Mouse (Mus musculus) spleen, adult 12 weeks (tissue): ENCODE measurements around the gene Tspan10.
"Not testable (repeated sequence)": the region's sequence is repeated elsewhere in the genome, so short reads cannot be mapped to it uniquely, and the experiment has no call there.

Source experiments
- DNase-seq: peaks from one replicate; pipeline ENCODE4 v3.0.0; 2022; ENCODE audit warnings: low spot score

Tspan10 gene

GRCm38 (mm10) chr11:120442344-120442743 is at the start of gene Tspan10:
TSS of gene Tspan10 (plus strand) at chr11:120442644.
- DNase-seq, result no peak

GRCm38 (mm10) chr11:120395661-120396060 is 46.8 kb upstream of the Tspan10 start:
- DNase-seq, result no peak

- no peak for DNase-seq
Observed at GRCm38 (mm10) chr11:120397602-120398001, 44.8 kb upstream of the Tspan10 start.

- no peak for DNase-seq
Observed at GRCm38 (mm10) chr11:120399319-120399718, 43.1 kb upstream of the Tspan10 start.

GRCm38 (mm10) chr11:120404814-120405213 is 37.6 kb upstream of the Tspan10 start:
- no peak for DNase-seq

- no peak for DNase-seq
Observed at GRCm38 (mm10) chr11:120405867-120406266, 36.6 kb upstream of the Tspan10 start.

GRCm38 (mm10) chr11:120406445-120406844 is 36.0 kb upstream of the Tspan10 start:
- DNase-seq, result no peak

- DNase-seq, result not testable (repeated sequence)
Observed at GRCm38 (mm10) chr11:120413621-120414020, 28.8 kb upstream of the Tspan10 start.

GRCm38 (mm10) chr11:120417852-120418251 is 24.6 kb upstream of the Tspan10 start:
- no peak for DNase-seq

GRCm38 (mm10) chr11:120418592-120418991 is 23.9 kb upstream of the Tspan10 start:
- no peak for DNase-seq

GRCm38 (mm10) chr11:120422651-120423568 is 19.5 kb upstream of the Tspan10 start:
- no peak for DNase-seq

- DNase-seq, result no peak
Observed at GRCm38 (mm10) chr11:120423569-120424295, 18.7 kb upstream of the Tspan10 start.

- no peak for DNase-seq
Observed at GRCm38 (mm10) chr11:120426727-120427126, 15.7 kb upstream of the Tspan10 start.

- peak; percentile 85 for DNase-seq
Observed at GRCm38 (mm10) chr11:120437152-120437856, 5.1 kb upstream of the Tspan10 start, which contains the start of gene Nploc4. TSS of gene Nploc4 (minus strand) at chr11:120437708.

GRCm38 (mm10) chr11:120437857-120438385 is 4.5 kb upstream of the Tspan10 start:
- no peak for DNase-seq

- DNase-seq, result no peak
Observed at GRCm38 (mm10) chr11:120442765-120443280, 379 bp downstream of the Tspan10 start.

GRCm38 (mm10) chr11:120444106-120444505 is 1.7 kb downstream of the Tspan10 start:
- DNase-seq, result no peak

GRCm38 (mm10) chr11:120445475-120445874 is 3.0 kb downstream of the Tspan10 start:
- no peak for DNase-seq

- DNase-seq, result no peak
Observed at GRCm38 (mm10) chr11:120447179-120447578, 4.7 kb downstream of the Tspan10 start.

GRCm38 (mm10) chr11:120452246-120452645 is 9.8 kb downstream of the Tspan10 start:
- DNase-seq, result no peak

GRCm38 (mm10) chr11:120453306-120453705 is 10.9 kb downstream of the Tspan10 start, which contains the start of gene Pde6g:
TSS of gene Pde6g (minus strand) at chr11:120453500.
- DNase-seq, result no peak

- DNase-seq, result no peak
Observed at GRCm38 (mm10) chr11:120454965-120455364, 12.5 kb downstream of the Tspan10 start.
